Mouse (Mus musculus) bone marrow, adult 2 months (tissue): ENCODE data around the gene Nr1h5. TPM values are rescaled to one million over a fixed set of nuclear protein-coding genes. Genes with fewer than 3 reads are reported as not detected.

Experiments
- H3K27ac ChIP-seq: fragments of 200-500 bp; 2 replicates; pipeline ENCODE4 v1.5.1; 2012; ENCODE audit warnings: low read depth, mild to moderate bottlenecking, control low read depth, inconsistent platforms, low read length; ENCODE audit not compliant: control insufficient read depth, poor library complexity, insufficient read depth
- H3K4me1 ChIP-seq: fragments of 200-500 bp; 2 replicates; pipeline ENCODE4 v1.6.1; 2011; ENCODE audit warnings: low read length; ENCODE audit not compliant: control insufficient read depth, insufficient read depth
- H3K4me3 ChIP-seq: fragments of 200-500 bp; replicated peaks from 2 replicates; pipeline ENCODE3; 2011; ENCODE audit warnings: mild to moderate bottlenecking, low read depth, low read length, control low read depth; ENCODE audit not compliant: control insufficient read depth
- CTCF ChIP-seq: fragments of 200-500 bp; IDR thresholded peaks from 2 replicates; pipeline ENCODE4 v1.5.1; 2011; ENCODE audit warnings: low read length, control low read depth; ENCODE audit not compliant: control insufficient read depth, insufficient read depth
- POLR2A ChIP-seq: fragments of 200-500 bp; IDR thresholded peaks from 2 replicates; pipeline ENCODE4 v1.6.1; 2011; ENCODE audit warnings: low read depth, mild to moderate bottlenecking, control low read depth, low read length, borderline replicate concordance; ENCODE audit not compliant: control insufficient read depth
- WGBS: fragments of 180-500 bp; shearing (Covaris S2); methylation state at CpG from one replicate; pipeline ENCODE4 v1.1.7; 2018; 5-methylcytosine and 5-hydroxymethylcytosine counted together
- polyA plus RNA-seq: library from polyadenylated mRNA; stranded (reverse); fragments of >200 nt; gene quantifications from 2 replicates; pipeline ENCODE4 v1.2.4, GENCODE M21; 2011; ENCODE audit warnings: low replicate concordance; ENCODE audit not compliant: missing spikeins, insufficient read depth, insufficient read length

Gene Nr1h5
- polyA plus RNA-seq, 1 experiment: 0.52 TPM

- no peak for TF ChIP-seq CTCF
- no peak for TF ChIP-seq POLR2A
- no peak overlapping the region for H3K4me3 ChIP-seq
- H3K4me1 ChIP-seq: no peaks in the 10 kb centered on the region
- H3K27ac ChIP-seq: no peak overlapping the region
- 92% methylated on average over 1 of the region's 1 CpGs for WGBS
These were observed 25.8 kb downstream of the Nr1h5 start for GRCm38 (mm10) chr3:102938100-102938499.

GRCm38 (mm10) chr3:102935451-102936354 lies 28.2 kb downstream of the Nr1h5 start, which contains the start of gene Sycp1:
TSS of gene Sycp1 (minus strand) at chr3:102936100.
- WGBS: 91% methylated on average over 78 of the region's 78 CpGs
- no peak within 1 kb of the TSS for H3K27ac ChIP-seq
- no peaks in the 10 kb centered on the region for H3K4me1 ChIP-seq
- H3K4me3 ChIP-seq: no peak within 1 kb of the TSS
- TF ChIP-seq POLR2A (no peak), CTCF (no peak)

GRCm38 (mm10) chr3:102899136-102899535 lies 64.8 kb downstream of the Nr1h5 start:
- TF ChIP-seq POLR2A (no peak), CTCF (no peak)
- no peak overlapping the region for H3K27ac ChIP-seq
- H3K4me1 ChIP-seq: no peaks in the 10 kb centered on the region
- 85% methylated on average over 1 of the region's 1 CpGs for WGBS
- H3K4me3 ChIP-seq: no peak overlapping the region

Other genes starting within 250 kb of the Nr1h5 start
- 2.1 and 6.6 TPM in 2 replicates for gene Tspan2, start 229.6 kb downstream of the Nr1h5 start, polyA plus RNA-seq
- gene Tshb, start 181.4 kb downstream of the Nr1h5 start, polyA plus RNA-seq: not detected in 2 replicates
- 4.2 TPM in 1 of 2 replicates, not detected in the other for gene Sycp1, start 28.0 kb downstream of the Nr1h5 start, polyA plus RNA-seq
- gene Sike1, start 31.6 kb upstream of the Nr1h5 start, polyA plus RNA-seq: 8.4 and 18.8 TPM in 2 replicates
- 72.4 and 116 TPM in 2 replicates for gene Csde1, start 56.3 kb upstream of the Nr1h5 start, polyA plus RNA-seq
- gene Nras, start 94.2 kb upstream of the Nr1h5 start, polyA plus RNA-seq: 22.5 and 23.7 TPM in 2 replicates
- gene Ampd1, start 109.9 kb upstream of the Nr1h5 start, polyA plus RNA-seq: 2.1 TPM in 1 of 2 replicates, not detected in the other
- gene Dennd2c, start 138.5 kb upstream of the Nr1h5 start, polyA plus RNA-seq: 10.2 and 12.8 TPM in 2 replicates
- gene Bcas2, start 207.5 kb upstream of the Nr1h5 start, polyA plus RNA-seq: 51.7 and 63.7 TPM in 2 replicates